Mouse (Mus musculus): ENCODE measurements around the gene Tacc3. TPM values are rescaled to one million over a fixed set of nuclear protein-coding genes. Genes with fewer than 3 reads are reported as not detected.

The Tacc3 gene
- polyA plus RNA-seq, 1 experiment from 2014 or later = 71.9 TPM

DNA sequence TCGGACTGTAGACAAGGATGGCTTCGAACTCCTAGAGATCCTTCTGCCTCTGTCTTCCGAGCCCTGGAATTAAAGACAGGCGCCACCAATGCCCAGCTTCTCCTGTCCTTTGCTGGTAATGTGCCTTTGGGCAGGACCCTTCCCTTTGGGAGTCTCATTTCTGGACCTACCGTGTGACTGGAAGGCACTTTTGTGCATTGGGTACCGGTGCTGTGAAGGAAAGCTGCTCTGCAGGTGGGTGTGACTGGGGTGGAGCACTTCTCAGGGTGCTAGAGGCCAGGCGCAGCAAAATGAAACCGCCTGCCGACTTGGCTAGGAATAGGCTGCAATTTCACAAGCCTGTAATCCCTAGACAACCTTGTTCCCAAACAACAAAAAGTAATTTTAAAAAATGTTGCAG lies 27.9 kb upstream of the Tacc3 start:
- H3K27ac ChIP-seq (ENCODE audit: low read length) = peak overlapping the region; percentile 56
- WGBS = 8% methylated on average over 9 of the region's 9 CpGs
- H3K27me3 ChIP-seq (replicated peaks; ENCODE audit: control insufficient read depth, insufficient read depth, low read length) = no peaks in the 10 kb centered on the region
- H3K9ac ChIP-seq (replicated peaks; ENCODE audit: low read depth, low read length) = peak overlapping the region; percentile 68
- no peaks in the 10 kb centered on the region for H3K9me3 ChIP-seq (ENCODE audit: control insufficient read depth, low read length)
- ATAC-seq = peak; percentile 7
- H3K4me2 ChIP-seq (ENCODE audit: low read length) = peak overlapping the region; percentile 85
- no peaks in the 10 kb centered on the region for H3K36me3 ChIP-seq (ENCODE audit: control insufficient read depth, insufficient read depth)
- H3K4me3 ChIP-seq (replicated peaks; ENCODE audit: low read length) = peak overlapping the region; percentile 83
- H3K4me1 ChIP-seq (replicated peaks; ENCODE audit: control insufficient read depth, insufficient read depth, low read length) = peaks cover 19% of the 10 kb centered on the region

- WGBS = 86% methylated on average over 4 of the region's 4 CpGs
- no peak overlapping the region; the same call in 1 of the 2 replicates for H3K9ac ChIP-seq (replicated peaks; ENCODE audit: low read depth, low read length)
Observed at GRCm38 (mm10) chr5:33630615-33631014, 27.3 kb upstream of the Tacc3 start.

DNA sequence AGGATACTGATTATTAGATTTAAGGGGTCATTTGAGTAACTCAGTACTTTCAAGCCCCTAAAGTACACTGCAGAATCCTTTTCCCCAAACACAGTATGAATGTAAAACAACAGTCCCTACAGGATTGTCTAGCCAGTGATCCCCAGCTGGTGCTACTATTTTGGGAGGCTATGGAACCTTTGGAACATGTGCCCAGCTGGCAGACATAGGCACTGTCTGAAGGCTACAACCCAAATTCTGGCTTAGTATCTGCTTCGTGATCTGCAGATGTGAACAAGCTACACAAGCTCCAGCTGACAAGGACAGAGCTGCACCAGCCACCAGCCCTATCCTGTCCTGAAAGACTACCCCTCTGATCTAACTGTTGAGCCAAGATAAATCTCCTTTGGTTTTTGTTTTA lies 25.4 kb upstream of the Tacc3 start:
- Histone ChIP-seq H3K4me2 (ENCODE audit: low read length) (no peak overlapping the region), H3K36me3 (ENCODE audit: control insufficient read depth, insufficient read depth) (no peaks in the 10 kb centered on the region; the same call in 1 of the 2 replicates), H3K9ac (replicated peaks; ENCODE audit: low read depth, low read length) (no peak overlapping the region), H3K9me3 (ENCODE audit: control insufficient read depth, low read length) (no peaks in the 10 kb centered on the region), H3K27ac (ENCODE audit: low read length) (no peak overlapping the region), H3K4me3 (replicated peaks; ENCODE audit: low read length) (no peak overlapping the region), H3K27me3 (replicated peaks; ENCODE audit: control insufficient read depth, insufficient read depth, low read length) (no peaks in the 10 kb centered on the region), H3K4me1 (replicated peaks; ENCODE audit: control insufficient read depth, insufficient read depth, low read length) (peaks cover 19% of the 10 kb centered on the region)
- 89% methylated on average over 1 of the region's 1 CpGs for WGBS
- no peak for ATAC-seq

More at GRCm38 (mm10) chr5:33630615-33631014, 27.3 kb upstream of the Tacc3 start:
- no peaks in the 10 kb centered on the region for H3K27me3 ChIP-seq (replicated peaks; ENCODE audit: control insufficient read depth, insufficient read depth, low read length)
- H3K27ac ChIP-seq (ENCODE audit: low read length) = no peak overlapping the region
- H3K4me1 ChIP-seq (replicated peaks; ENCODE audit: control insufficient read depth, insufficient read depth, low read length) = peaks cover 19% of the 10 kb centered on the region
- H3K4me3 ChIP-seq (replicated peaks; ENCODE audit: low read length) = no peak overlapping the region; the same call in 1 of the 2 replicates
- ATAC-seq = no peak
- H3K4me2 ChIP-seq (ENCODE audit: low read length) = peak overlapping the region; percentile 85
- no peaks in the 10 kb centered on the region for H3K36me3 ChIP-seq (ENCODE audit: control insufficient read depth, insufficient read depth)
- H3K9me3 ChIP-seq (ENCODE audit: control insufficient read depth, low read length) = no peaks in the 10 kb centered on the region

DNA sequence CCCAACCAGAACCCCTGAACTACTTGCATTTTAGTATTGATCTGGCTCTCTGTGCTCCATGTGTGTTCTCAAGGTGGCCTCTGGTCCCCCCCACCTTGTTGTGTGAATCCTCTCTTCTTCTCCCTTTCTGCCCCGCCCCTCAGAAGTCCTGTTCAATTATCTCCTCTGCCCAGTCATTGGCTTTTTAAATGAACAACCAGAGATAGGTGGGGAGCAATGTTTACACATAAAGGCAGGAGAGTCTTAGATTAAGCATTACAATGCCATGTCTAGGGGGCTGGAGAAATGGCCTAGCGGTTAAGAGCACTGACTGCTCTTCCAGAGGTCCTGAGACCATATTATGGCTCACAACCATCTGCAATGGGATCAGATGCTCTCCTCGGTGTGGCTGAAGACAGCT lies 22.6 kb upstream of the Tacc3 start:
- no peak overlapping the region for H3K27ac ChIP-seq (ENCODE audit: low read length)
- no peak overlapping the region for H3K4me3 ChIP-seq (replicated peaks; ENCODE audit: low read length)
- H3K9me3 ChIP-seq (ENCODE audit: control insufficient read depth, low read length) = no peaks in the 10 kb centered on the region
- no peaks in the 10 kb centered on the region for H3K27me3 ChIP-seq (replicated peaks; ENCODE audit: control insufficient read depth, insufficient read depth, low read length)
- H3K9ac ChIP-seq (replicated peaks; ENCODE audit: low read depth, low read length) = no peak overlapping the region
- H3K4me2 ChIP-seq (ENCODE audit: low read length) = no peak overlapping the region
- H3K4me1 ChIP-seq (replicated peaks; ENCODE audit: control insufficient read depth, insufficient read depth, low read length) = peaks cover 2% of the 10 kb centered on the region
- ATAC-seq = no peak
- H3K36me3 ChIP-seq (ENCODE audit: control insufficient read depth, insufficient read depth) = peaks cover 2% of the 10 kb centered on the region; the same call in 1 of the 2 replicates
- WGBS = 83% methylated on average over 3 of the region's 3 CpGs

DNA sequence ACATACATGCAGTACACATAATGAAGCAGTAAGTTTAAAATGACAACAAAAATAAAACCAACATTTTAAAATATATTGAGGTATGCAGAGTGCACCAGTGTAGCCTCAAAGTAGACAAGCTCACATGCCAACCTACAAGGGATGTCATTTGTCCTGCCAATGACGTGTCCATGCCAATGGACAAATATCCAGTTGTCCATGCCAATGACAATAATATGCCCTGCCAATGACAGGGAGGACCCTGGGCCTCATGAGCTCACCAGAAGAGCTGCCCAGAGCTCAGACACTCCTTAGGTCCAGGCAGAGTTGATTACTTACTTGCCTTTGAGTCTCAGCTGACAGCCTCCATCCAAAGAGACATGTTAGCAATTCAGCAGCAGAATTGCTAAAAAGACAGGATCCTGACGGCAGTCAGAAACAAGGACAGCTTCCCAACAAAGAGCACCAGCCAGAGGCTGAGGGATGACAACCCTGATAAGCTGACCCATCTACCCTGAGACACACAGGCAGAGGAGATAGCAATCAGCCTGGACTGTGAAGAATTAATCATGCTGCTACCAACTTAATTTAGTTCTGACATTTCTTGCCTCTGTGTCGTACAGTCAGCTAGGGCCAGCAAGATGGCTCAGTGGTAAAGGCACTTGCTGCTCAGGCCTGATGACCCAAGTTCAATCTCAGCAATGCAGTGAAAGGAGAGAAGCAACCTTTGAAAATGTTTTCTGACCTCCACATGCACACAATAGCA lies 20.1 kb upstream of the Tacc3 start:
- H3K9me3 ChIP-seq (ENCODE audit: control insufficient read depth, low read length) = no peaks in the 10 kb centered on the region
- no peak overlapping the region for H3K27ac ChIP-seq (ENCODE audit: low read length)

GRCm38 (mm10) chr5:33638826-33639225 lies 19.1 kb upstream of the Tacc3 start:
- Histone ChIP-seq H3K9me3 (ENCODE audit: control insufficient read depth, low read length) (no peaks in the 10 kb centered on the region), H3K4me2 (ENCODE audit: low read length) (no peak overlapping the region), H3K36me3 (ENCODE audit: control insufficient read depth, insufficient read depth) (peaks cover 17% of the 10 kb centered on the region), H3K4me3 (replicated peaks; ENCODE audit: low read length) (no peak overlapping the region), H3K9ac (replicated peaks; ENCODE audit: low read depth, low read length) (no peak overlapping the region), H3K4me1 (replicated peaks; ENCODE audit: control insufficient read depth, insufficient read depth, low read length) (no peaks in the 10 kb centered on the region), H3K27me3 (replicated peaks; ENCODE audit: control insufficient read depth, insufficient read depth, low read length) (no peaks in the 10 kb centered on the region), H3K27ac (ENCODE audit: low read length) (no peak overlapping the region)
- WGBS = 70% methylated on average over 4 of the region's 4 CpGs
- ATAC-seq = no peak

More for the DNA sequence above, 20.1 kb upstream of the Tacc3 start:
- Histone ChIP-seq H3K9ac (replicated peaks; ENCODE audit: low read depth, low read length) (no peak overlapping the region), H3K4me1 (replicated peaks; ENCODE audit: control insufficient read depth, insufficient read depth, low read length) (no peaks in the 10 kb centered on the region), H3K4me3 (replicated peaks; ENCODE audit: low read length) (no peak overlapping the region), H3K36me3 (ENCODE audit: control insufficient read depth, insufficient read depth) (peaks cover 13% of the 10 kb centered on the region), H3K27me3 (replicated peaks; ENCODE audit: control insufficient read depth, insufficient read depth, low read length) (no peaks in the 10 kb centered on the region), H3K4me2 (ENCODE audit: low read length) (no peak overlapping the region)
- 87% methylated on average over 3 of the region's 3 CpGs for WGBS
- no peak for ATAC-seq

GRCm38 (mm10) chr5:33640652-33641051 lies 17.3 kb upstream of the Tacc3 start:
- H3K27me3 ChIP-seq (replicated peaks; ENCODE audit: control insufficient read depth, insufficient read depth, low read length) = no peaks in the 10 kb centered on the region
- H3K4me1 ChIP-seq (replicated peaks; ENCODE audit: control insufficient read depth, insufficient read depth, low read length) = no peaks in the 10 kb centered on the region
- ATAC-seq = no peak
- no peak overlapping the region for H3K27ac ChIP-seq (ENCODE audit: low read length)
- H3K9me3 ChIP-seq (ENCODE audit: control insufficient read depth, low read length) = no peaks in the 10 kb centered on the region
- no peak overlapping the region for H3K4me3 ChIP-seq (replicated peaks; ENCODE audit: low read length)
- H3K9ac ChIP-seq (replicated peaks; ENCODE audit: low read depth, low read length) = no peak overlapping the region
- 38% methylated on average over 3 of the region's 3 CpGs for WGBS
- peaks cover 23% of the 10 kb centered on the region for H3K36me3 ChIP-seq (ENCODE audit: control insufficient read depth, insufficient read depth)
- H3K4me2 ChIP-seq (ENCODE audit: low read length) = no peak overlapping the region

DNA sequence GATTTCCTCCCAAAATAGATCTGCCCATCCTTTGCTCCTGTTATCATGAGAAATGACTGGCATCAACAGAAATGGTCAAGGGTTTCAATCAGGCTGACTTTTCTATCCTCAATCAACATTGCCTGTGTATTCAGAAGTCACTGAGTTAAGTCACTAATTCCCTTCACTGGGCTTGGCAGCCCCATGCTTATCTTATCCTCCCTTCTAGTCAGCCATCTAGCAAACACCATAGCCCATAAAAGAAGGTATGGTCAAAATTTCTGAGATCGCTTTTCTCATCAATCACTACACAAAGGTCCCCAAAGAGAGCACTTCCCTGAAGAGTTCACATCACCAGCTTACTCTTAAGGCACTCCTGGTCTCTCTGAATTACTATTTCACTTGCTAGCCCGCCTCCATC lies 6.9 kb upstream of the Tacc3 start:
- H3K4me3 ChIP-seq (replicated peaks; ENCODE audit: low read length) = peak overlapping the region; percentile 93
- WGBS = 17% methylated on average over 2 of the region's 2 CpGs
- peaks cover 24% of the 10 kb centered on the region for H3K4me1 ChIP-seq (replicated peaks; ENCODE audit: control insufficient read depth, insufficient read depth, low read length)
- no peaks in the 10 kb centered on the region for H3K27me3 ChIP-seq (replicated peaks; ENCODE audit: control insufficient read depth, insufficient read depth, low read length)
- no peak overlapping the region; the same call in 1 of the 2 replicates for H3K27ac ChIP-seq (ENCODE audit: low read length)
- no peaks in the 10 kb centered on the region for H3K9me3 ChIP-seq (ENCODE audit: control insufficient read depth, low read length)
- no peak for ATAC-seq
- 0 out of 2 replicates have a peak, but pooled peaks cover 5% of the 10 kb centered on the region for H3K36me3 ChIP-seq (ENCODE audit: control insufficient read depth, insufficient read depth)
- H3K9ac ChIP-seq (replicated peaks; ENCODE audit: low read depth, low read length) = peak overlapping the region; percentile 63
- H3K4me2 ChIP-seq (ENCODE audit: low read length) = peak overlapping the region; percentile 75

DNA sequence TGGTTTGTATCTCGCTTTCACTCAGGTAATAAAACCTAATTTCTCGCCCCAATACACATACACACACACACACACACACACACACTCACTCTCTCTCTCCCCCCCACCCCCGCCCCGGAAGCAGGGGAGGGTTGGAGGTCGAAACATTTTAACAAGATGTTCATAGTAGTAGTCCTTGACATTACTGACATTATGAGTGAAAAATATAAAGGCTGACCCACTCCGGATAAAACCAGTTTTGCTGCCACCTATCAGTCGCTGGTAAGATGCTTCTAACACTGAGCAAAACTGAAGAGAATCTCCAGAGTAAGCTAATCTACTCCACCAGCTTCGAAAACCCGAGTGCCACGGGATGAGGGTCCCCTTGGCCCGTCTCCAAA lies 6.4 kb upstream of the Tacc3 start:
- Histone ChIP-seq H3K27ac (ENCODE audit: low read length) (peak overlapping the region; percentile 94), H3K27me3 (replicated peaks; ENCODE audit: control insufficient read depth, insufficient read depth, low read length) (no peaks in the 10 kb centered on the region), H3K9me3 (ENCODE audit: control insufficient read depth, low read length) (no peaks in the 10 kb centered on the region), H3K36me3 (ENCODE audit: control insufficient read depth, insufficient read depth) (0 out of 2 replicates have a peak, but pooled peaks cover 3% of the 10 kb centered on the region), H3K4me1 (replicated peaks; ENCODE audit: control insufficient read depth, insufficient read depth, low read length) (peaks cover 30% of the 10 kb centered on the region), H3K4me3 (replicated peaks; ENCODE audit: low read length) (peak overlapping the region; percentile 93), H3K9ac (replicated peaks; ENCODE audit: low read depth, low read length) (peak overlapping the region; percentile 63), H3K4me2 (ENCODE audit: low read length) (peak overlapping the region; percentile 75)
- no peak for ATAC-seq
- 0% methylated on average over 11 of the region's 11 CpGs for WGBS

All from forebrain, embryonic 16.5 days (tissue).